Mouse (Mus musculus): ENCODE measurements at regions not wholly inside any gene's neighbourhood (a gene's known extent, or its start where the extent isn't known, plus 50 kb on each side); places are given as distances from the start of the nearest gene placed in this dataset.

DNA sequence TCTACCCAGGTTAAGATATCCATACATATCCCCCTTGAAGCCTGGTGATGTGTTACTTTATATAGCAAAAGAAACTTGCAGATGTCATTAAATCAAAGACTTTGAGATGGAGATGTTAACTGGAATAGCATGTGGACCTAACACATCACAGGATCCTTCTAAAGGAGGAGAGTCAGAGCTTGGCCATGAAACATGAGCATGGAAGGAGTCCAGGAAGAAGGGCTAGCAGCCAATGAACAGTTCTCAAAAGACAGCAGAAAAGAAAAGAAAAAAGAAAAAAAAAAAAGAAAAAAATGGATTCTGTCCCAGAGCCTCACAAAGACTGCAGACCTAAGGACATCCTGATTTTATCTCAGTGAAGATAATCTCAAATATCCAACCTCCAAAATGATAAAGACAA lies 734.1 kb upstream of the A1bg start:
- H3K4me3 ChIP-seq (ENCODE audit: low read depth, low read length) = no peak overlapping the region
- H3K9me3 ChIP-seq (ENCODE audit: control insufficient read depth, low read length) = no peaks in the 10 kb centered on the region
- H3K27me3 ChIP-seq (ENCODE audit: control insufficient read depth, insufficient read depth, low read length) = no peaks in the 10 kb centered on the region
- no peaks in the 10 kb centered on the region for H3K36me3 ChIP-seq (ENCODE audit: control insufficient read depth, insufficient read depth, low read length)
- H3K4me1 ChIP-seq (replicated peaks; ENCODE audit: control insufficient read depth, insufficient read depth) = no peaks in the 10 kb centered on the region
- H3K9ac ChIP-seq (ENCODE audit: low read length) = no peak overlapping the region
- DNase-seq (ENCODE audit: low spot score) (no peak), ATAC-seq (ENCODE audit: low FRiP score, low TSS enrichment) (no peak)
- no peak overlapping the region for H3K27ac ChIP-seq (replicated peaks)
- TF ChIP-seq CTCF (IDR thresholded peaks at IDR 0.05; ENCODE audit: low read depth) = no peak
- no peak for TF ChIP-seq EP300 (optimal IDR thresholded peaks at IDR 0.05)
- H3K4me2 ChIP-seq (replicated peaks; ENCODE audit: low read depth) = no peak overlapping the region

DNA sequence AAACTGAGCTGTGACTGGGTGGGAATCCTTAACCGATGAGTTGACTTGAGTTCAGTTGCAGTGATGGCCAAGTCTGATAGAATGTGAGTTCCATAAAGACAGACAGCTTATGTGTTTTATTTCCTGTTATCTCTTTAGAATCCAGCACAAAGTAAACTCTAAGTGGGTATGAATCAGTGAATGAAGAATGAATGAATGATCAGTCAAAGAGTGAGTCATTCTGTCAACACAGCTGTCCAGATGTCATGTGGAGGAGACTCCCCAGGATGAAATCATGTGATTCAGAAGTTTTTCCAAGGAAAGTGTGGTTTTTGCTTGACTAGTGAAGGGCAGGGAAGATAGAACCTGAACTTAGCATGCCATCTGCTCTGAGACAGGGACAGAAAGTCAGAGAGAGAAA lies 732.0 kb upstream of the A1bg start:
- Histone ChIP-seq H3K27me3 (ENCODE audit: control insufficient read depth, insufficient read depth, low read length) (no peaks in the 10 kb centered on the region), H3K4me1 (replicated peaks; ENCODE audit: control insufficient read depth, insufficient read depth) (no peaks in the 10 kb centered on the region), H3K4me3 (ENCODE audit: low read depth, low read length) (no peak overlapping the region), H3K4me2 (replicated peaks; ENCODE audit: low read depth) (no peak overlapping the region), H3K9ac (ENCODE audit: low read length) (no peak overlapping the region), H3K36me3 (ENCODE audit: control insufficient read depth, insufficient read depth, low read length) (no peaks in the 10 kb centered on the region), H3K9me3 (ENCODE audit: control insufficient read depth, low read length) (no peaks in the 10 kb centered on the region), H3K27ac (replicated peaks) (no peak overlapping the region)
- no peak for DNase-seq (ENCODE audit: low spot score)
- no peak for ATAC-seq (ENCODE audit: low FRiP score, low TSS enrichment)
- no peak for TF ChIP-seq CTCF (IDR thresholded peaks at IDR 0.05; ENCODE audit: low read depth)
- no peak for TF ChIP-seq EP300 (optimal IDR thresholded peaks at IDR 0.05)
- 71% methylated on average over 1 of the region's 1 CpGs for WGBS

DNA sequence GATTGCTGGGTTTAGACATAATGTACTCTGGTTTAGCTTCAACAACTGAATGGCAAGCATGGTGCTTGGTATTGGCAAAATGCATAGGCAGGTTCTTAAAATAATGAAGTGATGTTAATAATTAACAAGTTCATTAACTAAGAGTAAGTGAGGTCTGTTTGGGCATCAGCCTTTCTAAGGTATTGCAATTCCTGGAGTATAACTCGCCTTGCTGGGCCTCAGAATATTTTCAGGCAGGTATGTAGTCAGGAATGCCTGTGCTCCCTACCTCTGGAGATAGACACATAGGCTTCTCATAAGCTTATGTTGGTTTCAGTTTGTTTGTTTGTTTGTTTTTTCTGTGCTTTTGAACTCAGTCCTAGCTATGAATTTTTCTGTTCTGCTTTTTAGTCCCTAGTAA lies 731.0 kb upstream of the A1bg start:
- Histone ChIP-seq H3K4me1 (replicated peaks; ENCODE audit: control insufficient read depth, insufficient read depth) (no peaks in the 10 kb centered on the region), H3K36me3 (ENCODE audit: control insufficient read depth, insufficient read depth, low read length) (no peaks in the 10 kb centered on the region), H3K9ac (ENCODE audit: low read length) (no peak overlapping the region), H3K4me3 (ENCODE audit: low read depth, low read length) (no peak overlapping the region), H3K4me2 (replicated peaks; ENCODE audit: low read depth) (no peak overlapping the region), H3K27ac (replicated peaks) (no peak overlapping the region), H3K27me3 (ENCODE audit: control insufficient read depth, insufficient read depth, low read length) (no peaks in the 10 kb centered on the region), H3K9me3 (ENCODE audit: control insufficient read depth, low read length) (no peaks in the 10 kb centered on the region)
- TF ChIP-seq CTCF (IDR thresholded peaks at IDR 0.05; ENCODE audit: low read depth) (no peak), EP300 (optimal IDR thresholded peaks at IDR 0.05) (no peak)
- DNase-seq (ENCODE audit: low spot score) (no peak), ATAC-seq (ENCODE audit: low FRiP score, low TSS enrichment) (no peak)
- WGBS = 78% methylated on average over 1 of the region's 1 CpGs

DNA sequence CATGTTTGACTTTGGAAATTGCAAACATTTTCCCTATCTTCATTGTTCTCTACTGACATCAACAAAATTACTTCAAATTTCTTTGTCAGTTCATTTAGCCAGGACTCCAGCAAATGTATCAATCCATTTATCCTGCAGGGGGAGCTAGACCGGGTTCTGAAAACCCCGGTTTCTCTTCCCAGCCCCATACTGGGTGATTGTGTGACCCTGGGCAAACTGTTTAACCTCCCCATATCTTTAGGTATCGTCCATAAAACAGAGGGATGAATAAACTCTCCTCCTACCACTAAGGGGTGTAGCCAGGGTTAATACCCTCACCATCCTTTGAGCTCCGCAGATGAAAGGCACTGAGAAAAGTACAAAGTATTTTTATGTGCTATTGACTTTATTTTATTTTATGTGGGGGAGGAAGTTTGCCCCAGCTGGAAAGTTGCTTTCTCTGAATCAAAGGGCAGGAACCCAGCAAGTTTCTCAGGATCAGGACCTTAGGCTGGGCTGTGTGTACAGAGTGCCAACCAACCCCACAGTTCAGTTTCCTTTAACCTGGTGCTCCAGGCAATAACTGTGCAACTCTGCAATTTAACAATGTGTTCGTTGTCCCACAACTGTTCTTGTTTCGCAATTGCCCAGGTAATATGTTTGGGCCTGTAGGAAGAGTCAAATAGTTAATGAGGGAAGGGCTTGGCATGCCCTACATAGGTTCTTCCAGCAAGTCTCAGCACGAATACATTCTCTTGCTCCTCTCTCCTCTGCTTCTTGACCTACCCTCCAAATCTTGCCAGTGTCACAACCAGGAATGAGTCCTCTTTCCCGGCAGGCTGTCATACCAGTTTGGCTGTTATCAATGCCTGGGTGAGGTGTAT lies 696.1 kb upstream of the A1bg start:
- no peak overlapping the region for H3K9ac ChIP-seq (ENCODE audit: low read length)
- ATAC-seq (ENCODE audit: low FRiP score, low TSS enrichment) (peak; percentile 76), DNase-seq (ENCODE audit: low spot score) (no peak)
- peak; percentile 56 for TF ChIP-seq EP300 (optimal IDR thresholded peaks at IDR 0.05)
- peak; percentile 51 for TF ChIP-seq CTCF (IDR thresholded peaks at IDR 0.05; ENCODE audit: low read depth)
- H3K27ac ChIP-seq (replicated peaks) = peak overlapping the region; percentile 65; the same call in 1 of the 2 replicates
- H3K4me1 ChIP-seq (replicated peaks; ENCODE audit: control insufficient read depth, insufficient read depth) = no peaks in the 10 kb centered on the region
- H3K27me3 ChIP-seq (ENCODE audit: control insufficient read depth, insufficient read depth, low read length) = no peaks in the 10 kb centered on the region
- 53% methylated on average over 8 of the region's 8 CpGs for WGBS
- H3K9me3 ChIP-seq (ENCODE audit: control insufficient read depth, low read length) = no peaks in the 10 kb centered on the region
- no peak overlapping the region for H3K4me3 ChIP-seq (ENCODE audit: low read depth, low read length)
- no peaks in the 10 kb centered on the region for H3K36me3 ChIP-seq (ENCODE audit: control insufficient read depth, insufficient read depth, low read length)
- no peak overlapping the region for H3K4me2 ChIP-seq (replicated peaks; ENCODE audit: low read depth)

DNA sequence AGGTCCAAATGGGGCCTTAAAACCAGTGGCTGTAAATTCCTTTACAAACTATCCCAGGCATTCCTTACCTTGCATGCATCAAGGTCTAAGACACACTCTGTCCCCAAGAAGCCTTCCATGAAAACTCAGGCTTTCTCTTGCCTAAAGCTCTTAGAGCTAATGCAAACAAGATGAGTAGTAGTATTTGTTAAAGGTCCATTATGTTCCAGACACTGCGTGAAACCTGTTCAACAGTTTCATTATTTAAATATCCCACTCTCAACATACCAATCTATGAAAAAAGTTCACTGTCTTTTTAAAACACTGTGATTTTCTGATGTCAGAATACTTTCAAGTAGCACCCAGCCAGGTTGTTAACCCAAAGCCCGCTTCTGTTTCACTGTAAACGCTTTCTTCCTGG lies 687.9 kb upstream of the A1bg start:
- 0 out of 2 replicates have a peak, but pooled peaks cover 2% of the 10 kb centered on the region for H3K4me1 ChIP-seq (replicated peaks; ENCODE audit: control insufficient read depth, insufficient read depth)
- 64% methylated on average over 3 of the region's 3 CpGs for WGBS
- no peak for TF ChIP-seq CTCF (IDR thresholded peaks at IDR 0.05; ENCODE audit: low read depth)
- TF ChIP-seq EP300 (optimal IDR thresholded peaks at IDR 0.05) = no peak
- H3K27me3 ChIP-seq (ENCODE audit: control insufficient read depth, insufficient read depth, low read length) = no peaks in the 10 kb centered on the region
- H3K9ac ChIP-seq (ENCODE audit: low read length) = no peak overlapping the region
- H3K4me3 ChIP-seq (ENCODE audit: low read depth, low read length) = no peak overlapping the region
- no peaks in the 10 kb centered on the region for H3K36me3 ChIP-seq (ENCODE audit: control insufficient read depth, insufficient read depth, low read length)
- no peak for DNase-seq (ENCODE audit: low spot score)
- no peaks in the 10 kb centered on the region for H3K9me3 ChIP-seq (ENCODE audit: control insufficient read depth, low read length)
- H3K27ac ChIP-seq (replicated peaks) = no peak overlapping the region
- no peak overlapping the region for H3K4me2 ChIP-seq (replicated peaks; ENCODE audit: low read depth)
- ATAC-seq (ENCODE audit: low FRiP score, low TSS enrichment) = no peak

DNA sequence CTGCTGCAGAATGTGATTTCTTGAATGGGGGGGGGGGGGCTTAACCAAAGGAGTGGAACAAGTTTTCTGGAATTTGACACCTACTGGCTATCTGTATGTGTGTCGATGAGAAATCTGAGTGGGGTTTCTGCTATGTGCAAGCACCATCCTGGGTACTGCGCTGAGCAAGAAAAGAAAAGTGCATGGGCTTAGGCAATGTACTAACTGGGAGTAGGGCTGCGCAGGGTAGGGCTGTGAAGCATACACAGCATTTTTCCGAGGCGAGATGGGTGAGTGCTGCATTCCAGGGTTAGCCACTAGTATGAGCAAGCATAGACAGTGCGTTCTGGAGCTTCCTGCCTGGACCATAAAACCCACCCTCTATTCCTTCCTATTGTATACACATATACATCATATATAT lies 686.8 kb upstream of the A1bg start:
- DNase-seq (ENCODE audit: low spot score) = no peak
- H3K9me3 ChIP-seq (ENCODE audit: control insufficient read depth, low read length) = no peaks in the 10 kb centered on the region
- no peak overlapping the region for H3K9ac ChIP-seq (ENCODE audit: low read length)
- 0 out of 2 replicates have a peak, but pooled peaks cover 2% of the 10 kb centered on the region for H3K4me1 ChIP-seq (replicated peaks; ENCODE audit: control insufficient read depth, insufficient read depth)
- no peak overlapping the region for H3K4me3 ChIP-seq (ENCODE audit: low read depth, low read length)
- TF ChIP-seq EP300 (optimal IDR thresholded peaks at IDR 0.05) (peak; percentile 33), CTCF (IDR thresholded peaks at IDR 0.05; ENCODE audit: low read depth) (no peak)
- no peak overlapping the region for H3K27ac ChIP-seq (replicated peaks)
- ATAC-seq (ENCODE audit: low FRiP score, low TSS enrichment) = peak; percentile 47; the same call in 1 of the 2 replicates
- no peak overlapping the region for H3K4me2 ChIP-seq (replicated peaks; ENCODE audit: low read depth)
- H3K27me3 ChIP-seq (ENCODE audit: control insufficient read depth, insufficient read depth, low read length) = no peaks in the 10 kb centered on the region
- 57% methylated on average over 6 of the region's 6 CpGs for WGBS
- no peaks in the 10 kb centered on the region for H3K36me3 ChIP-seq (ENCODE audit: control insufficient read depth, insufficient read depth, low read length)

Data from stomach, postnatal 0 days (tissue).